Mouse (Mus musculus): ENCODE measurements at regions not wholly inside any gene's neighbourhood (a gene's known extent, or its start where the extent isn't known, plus 50 kb on each side); places are given as distances from the start of the nearest gene placed in this dataset.

DNA sequence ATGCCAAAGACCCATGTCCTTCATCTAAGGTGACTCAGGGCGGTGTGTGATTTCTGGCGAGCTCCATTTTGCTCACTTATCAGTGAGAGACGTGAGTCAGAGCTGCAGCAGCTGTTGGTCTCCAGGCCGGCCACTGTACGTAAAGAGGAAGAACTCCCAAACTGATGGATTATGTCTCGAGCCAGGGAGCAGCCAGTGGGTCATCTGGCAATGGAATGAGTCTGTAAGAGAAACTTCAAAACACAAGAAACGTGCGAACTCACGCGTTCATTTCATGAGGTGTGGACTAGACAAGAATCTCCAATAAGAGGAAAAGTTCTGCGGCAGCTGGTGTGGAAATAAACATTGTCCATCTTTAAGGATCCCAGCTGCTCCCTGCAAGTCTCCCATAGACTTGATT lies 170.4 kb downstream of the Cand1 start:
- TF ChIP-seq CTCF (IDR thresholded peaks at IDR 0.05; ENCODE audit: borderline replicate concordance, insufficient read depth, low read length) (no peak), POLR2A (IDR thresholded peaks at IDR 0.05; ENCODE audit: low read depth, low read length) (no peak)

Data from embryonic fibroblast, embryonic 13.5 days (primary cell).